Mouse (Mus musculus) heart, adult 8-10 months (tissue): Measurements from ENCODE around the gene Ints4. TPM values are rescaled to one million over a fixed set of nuclear protein-coding genes. Genes with fewer than 3 reads are reported as not detected.

Experiments
- DNase-seq: peaks from one replicate; pipeline ENCODE4 v3.0.0; 2022; ENCODE audit warnings: low spot score
- total RNA-seq, 4 experiments: library from RNA; stranded (reverse); gene quantifications; 2 replicates each; pipeline ENCODE4 v1.2.4; 2022

The Ints4 gene
- total RNA-seq, 4 experiments from 2014 or later, result 46.8 to 73.9 (median 67.8) TPM

- DNase-seq, result no peak
Measured at GRCm38 (mm10) chr7:97536571-97536970, 55.8 kb downstream of the Ints4 start.

GRCm38 (mm10) chr7:97546462-97546861, 65.7 kb downstream of the Ints4 start:
- DNase-seq, result no peak

GRCm38 (mm10) chr7:97549301-97549700, 68.5 kb downstream of the Ints4 start:
- DNase-seq, result no peak

GRCm38 (mm10) chr7:97550673-97551072, 69.9 kb downstream of the Ints4 start:
- DNase-seq, result no peak

GRCm38 (mm10) chr7:97563576-97563975, 82.8 kb downstream of the Ints4 start:
- no peak for DNase-seq

GRCm38 (mm10) chr7:97569372-97569771, 88.6 kb downstream of the Ints4 start:
- no peak for DNase-seq

GRCm38 (mm10) chr7:97570389-97570788, 89.6 kb downstream of the Ints4 start:
- no peak for DNase-seq

GRCm38 (mm10) chr7:97578361-97579066, 97.8 kb downstream of the Ints4 start:
- DNase-seq, result peak; percentile 49

GRCm38 (mm10) chr7:97579067-97579975, 98.6 kb downstream of the Ints4 start, which contains the start of the genes Aamdc and Rsf1:
Gene Aamdc, minus strand, starts transcription at chr7:97579497.
Gene Rsf1, plus strand, starts transcription at chr7:97579889.
- peak; percentile 95 for DNase-seq

- peak; percentile 30 for DNase-seq
Measured at GRCm38 (mm10) chr7:97579976-97580842, 99.5 kb downstream of the Ints4 start.

- DNase-seq, result peak; percentile 89
Measured at GRCm38 (mm10) chr7:97580843-97581214, 100.1 kb downstream of the Ints4 start.

- no peak for DNase-seq
Measured at GRCm38 (mm10) chr7:97588506-97588905, 107.8 kb downstream of the Ints4 start.

GRCm38 (mm10) chr7:97590488-97590887, 109.7 kb downstream of the Ints4 start:
- no peak for DNase-seq

Other genes starting within 250 kb of the Ints4 start
- 1 to 10 TPM in 2 of 4 experiments, under 1 TPM in 2; 0.72 to 1.0 (median 0.86) TPM for gene Usp35, start 148.9 kb upstream of the Ints4 start, total RNA-seq
- gene Kctd21, start 148.6 kb upstream of the Ints4 start, total RNA-seq, result 1 to 10 TPM; 3.0 to 5.0 (median 3.8) TPM
- 1 to 10 TPM; 4.8 to 5.3 (median 4.9) TPM for gene Alg8, start 109.3 kb upstream of the Ints4 start, total RNA-seq
- 100 to 1,000 TPM; 498 to 518 (median 508) TPM for gene Ndufc2, start 81.0 kb upstream of the Ints4 start, total RNA-seq
- gene Thrsp, start 63.2 kb upstream of the Ints4 start, total RNA-seq, result 10 to 100 TPM; 51.1 to 70.8 (median 68.7) TPM
- under 1 TPM; 0.28 to 0.60 (median 0.49) TPM for gene Kctd14, start 29.6 kb upstream of the Ints4 start, total RNA-seq
- gene Aamdc, start 98.5 kb downstream of the Ints4 start, total RNA-seq, result 10 to 100 TPM; 60.2 to 71.0 (median 63.5) TPM
- 10 to 100 TPM; 13.5 to 16.9 (median 15.0) TPM for gene Rsf1, start 98.9 kb downstream of the Ints4 start, total RNA-seq
- 10 to 100 TPM; 27.4 to 29.8 (median 28.3) TPM for gene Clns1a, start 215.7 kb downstream of the Ints4 start, total RNA-seq